Mouse (Mus musculus): ENCODE results near the gene Pex5. TPM values are rescaled to one million over a fixed set of nuclear protein-coding genes. Genes with fewer than 3 reads are reported as not detected.

The Pex5 gene
- 7.4 TPM for polyA plus RNA-seq (2014; fragmentation: Illumina TruSeq; extraction: RNeasy Lipid Tissue Mini Kit (QIAGEN cat#74804); ENCODE audit: low read depth, low replicate concordance)

GRCm38 (mm10) chr6:124414927-124415325, at the start of gene Pex5:
Gene Pex5 (minus strand): TSS chr6:124415067.

Other genes with a start within 250 kb of the Pex5 start
- gene Vmn2r27, start 183.2 kb downstream of the Pex5 start, polyA plus RNA-seq (2014; fragmentation: Illumina TruSeq; extraction: RNeasy Lipid Tissue Mini Kit (QIAGEN cat#74804); ENCODE audit: low read depth, low replicate concordance), result 0.39 TPM
- gene Cd163, start 110.4 kb downstream of the Pex5 start, polyA plus RNA-seq (2014; fragmentation: Illumina TruSeq; extraction: RNeasy Lipid Tissue Mini Kit (QIAGEN cat#74804); ENCODE audit: low read depth, low replicate concordance), result 1.3 TPM
- 0.43 TPM for gene Clstn3, start 49.7 kb upstream of the Pex5 start, polyA plus RNA-seq (2014; fragmentation: Illumina TruSeq; extraction: RNeasy Lipid Tissue Mini Kit (QIAGEN cat#74804); ENCODE audit: low read depth, low replicate concordance)
- gene C1rl, start 78.0 kb upstream of the Pex5 start, polyA plus RNA-seq (2014; fragmentation: Illumina TruSeq; extraction: RNeasy Lipid Tissue Mini Kit (QIAGEN cat#74804); ENCODE audit: low read depth, low replicate concordance), result 0.63 TPM
- 3.7 TPM for gene C1ra, start 97.3 kb upstream of the Pex5 start, polyA plus RNA-seq (2014; fragmentation: Illumina TruSeq; extraction: RNeasy Lipid Tissue Mini Kit (QIAGEN cat#74804); ENCODE audit: low read depth, low replicate concordance)
- 18.5 TPM for gene C1s1, start 127.3 kb upstream of the Pex5 start, polyA plus RNA-seq (2014; fragmentation: Illumina TruSeq; extraction: RNeasy Lipid Tissue Mini Kit (QIAGEN cat#74804); ENCODE audit: low read depth, low replicate concordance)
- not detected for gene C1rb, start 155.2 kb upstream of the Pex5 start, polyA plus RNA-seq (2014; fragmentation: Illumina TruSeq; extraction: RNeasy Lipid Tissue Mini Kit (QIAGEN cat#74804); ENCODE audit: low read depth, low replicate concordance)
- 0.87 TPM for gene C1s2, start 221.0 kb upstream of the Pex5 start, polyA plus RNA-seq (2014; fragmentation: Illumina TruSeq; extraction: RNeasy Lipid Tissue Mini Kit (QIAGEN cat#74804); ENCODE audit: low read depth, low replicate concordance)
- gene Lpcat3, start 248.0 kb upstream of the Pex5 start, polyA plus RNA-seq (2014; fragmentation: Illumina TruSeq; extraction: RNeasy Lipid Tissue Mini Kit (QIAGEN cat#74804); ENCODE audit: low read depth, low replicate concordance), result 102 TPM

All from testis, adult 10 weeks (tissue).